Mouse (Mus musculus) heart, postnatal 0 days (tissue): Measurements from ENCODE around the gene Ston2.

ENCODE experiments used
- CTCF ChIP-seq: IDR thresholded peaks from 2 replicates; pipeline ENCODE4 v1.5.1; 2016; ENCODE audit warnings: antibody characterized with exemption, control low read depth, low read depth
- EP300 ChIP-seq: IDR thresholded peaks from 2 replicates; pipeline ENCODE4 v1.6.1; 2016; ENCODE audit warnings: antibody characterized with exemption, low read depth

DNA sequence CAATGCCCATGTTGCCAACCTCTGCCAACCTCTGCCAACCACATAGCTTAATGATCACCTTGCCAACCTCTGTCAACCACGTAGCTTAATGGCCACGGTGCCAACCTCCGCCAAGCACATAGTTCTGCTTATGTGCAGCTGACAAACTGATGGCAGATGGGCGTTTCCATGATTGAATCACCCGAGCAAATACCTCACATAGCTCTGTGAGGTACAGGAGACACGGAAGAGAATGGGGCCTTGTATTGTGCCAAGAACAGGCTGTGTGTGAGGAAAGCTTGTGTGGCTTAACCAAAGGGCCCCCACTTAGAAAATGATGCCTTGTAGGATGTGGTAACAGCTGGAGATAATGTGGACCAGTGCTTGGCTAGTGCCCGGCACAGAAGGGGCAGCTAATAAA lies 120.4 kb downstream of the Ston2 start:
- TF ChIP-seq CTCF (no peak), EP300 (no peak)
